Mouse (Mus musculus): Measurements from ENCODE around the gene Aldh3b3. TPM values are rescaled to one million over a fixed set of nuclear protein-coding genes. Genes with fewer than 3 reads are reported as not detected.
"Not testable (repeated sequence)": the region's sequence is repeated elsewhere in the genome, so short reads cannot be mapped to it uniquely, and the experiment has no call there.

Aldh3b3 gene
- polyA plus RNA-seq, 1 experiment from 2014 or later = 0.07 TPM

- DNase-seq (ENCODE audit: low spot score) = not testable (repeated sequence)
Measured at GRCm38 (mm10) chr19:3974608-3975007, 16.2 kb downstream of the Aldh3b3 start.

- no peak for DNase-seq (ENCODE audit: low spot score)
Measured at GRCm38 (mm10) chr19:3975866-3976265, 17.4 kb downstream of the Aldh3b3 start.

GRCm38 (mm10) chr19:3980309-3980708 is 21.9 kb downstream of the Aldh3b3 start:
- peak; percentile 87 for DNase-seq (ENCODE audit: low spot score)

GRCm38 (mm10) chr19:3980917-3981316 is 22.5 kb downstream of the Aldh3b3 start:
- no peak for DNase-seq (ENCODE audit: low spot score)

- no peak for DNase-seq (ENCODE audit: low spot score)
Measured at GRCm38 (mm10) chr19:3983527-3984200, 25.2 kb downstream of the Aldh3b3 start.

GRCm38 (mm10) chr19:3985261-3985681 is 26.8 kb downstream of the Aldh3b3 start:
- peak; percentile 23 for DNase-seq (ENCODE audit: low spot score)

- no peak for DNase-seq (ENCODE audit: low spot score)
Measured at GRCm38 (mm10) chr19:3986334-3986733, 27.9 kb downstream of the Aldh3b3 start, which contains the start of gene Acy3. Gene Acy3, plus strand, starts transcription at chr19:3986570.

GRCm38 (mm10) chr19:3988066-3988465 is 29.6 kb downstream of the Aldh3b3 start:
- no peak for DNase-seq (ENCODE audit: low spot score)

- DNase-seq (ENCODE audit: low spot score) = no peak
Measured at GRCm38 (mm10) chr19:3988750-3989149, 30.3 kb downstream of the Aldh3b3 start.

- no peak for DNase-seq (ENCODE audit: low spot score)
Measured at GRCm38 (mm10) chr19:3990804-3991203, 32.4 kb downstream of the Aldh3b3 start.

GRCm38 (mm10) chr19:3991562-3991961 is 33.1 kb downstream of the Aldh3b3 start:
- no peak for DNase-seq (ENCODE audit: low spot score)

GRCm38 (mm10) chr19:3991966-3992365 is 33.5 kb downstream of the Aldh3b3 start:
- no peak for DNase-seq (ENCODE audit: low spot score)

GRCm38 (mm10) chr19:3992416-3992815 is 34.0 kb downstream of the Aldh3b3 start, which contains the start of gene Tbx10:
Gene Tbx10, plus strand, starts transcription at chr19:3992752.
- no peak for DNase-seq (ENCODE audit: low spot score)

GRCm38 (mm10) chr19:3994932-3995331 is 36.5 kb downstream of the Aldh3b3 start:
- DNase-seq (ENCODE audit: low spot score) = no peak

- no peak for DNase-seq (ENCODE audit: low spot score)
Measured at GRCm38 (mm10) chr19:3995505-3995904, 37.1 kb downstream of the Aldh3b3 start.

- no peak for DNase-seq (ENCODE audit: low spot score)
Measured at GRCm38 (mm10) chr19:3996106-3996505, 37.7 kb downstream of the Aldh3b3 start.

GRCm38 (mm10) chr19:3996747-3997146 is 38.3 kb downstream of the Aldh3b3 start:
- no peak for DNase-seq (ENCODE audit: low spot score)

GRCm38 (mm10) chr19:3997231-3997630 is 38.8 kb downstream of the Aldh3b3 start:
- no peak for DNase-seq (ENCODE audit: low spot score)

GRCm38 (mm10) chr19:3998335-3998734 is 39.9 kb downstream of the Aldh3b3 start:
- DNase-seq (ENCODE audit: low spot score) = no peak

- DNase-seq (ENCODE audit: low spot score) = no peak
Measured at GRCm38 (mm10) chr19:3999121-3999730, 40.8 kb downstream of the Aldh3b3 start.

- DNase-seq (ENCODE audit: low spot score) = peak; percentile 96
Measured at GRCm38 (mm10) chr19:4000119-4000900, 41.9 kb downstream of the Aldh3b3 start, which contains the start of the genes Nudt8 and Gm49405. Gene Nudt8, plus strand, starts transcription at chr19:4000580. Gene Gm49405, plus strand, starts transcription at chr19:4000626.
